Mouse (Mus musculus) intestine, embryonic 14.5 days (tissue): ENCODE measurements at regions not wholly inside any gene's neighbourhood (a gene's known extent, or its start where the extent isn't known, plus 50 kb on each side); places are given as distances from the start of the nearest gene placed in this dataset.

Source experiments
- ATAC-seq: fragments of 200-750 bp; cut with Nextera tagmentation; replicated peaks from 2 replicates; pipeline ENCODE4 v1.8.0; 2017; ENCODE audit warnings: low read depth, moderate number of reproducible peaks, moderate TSS enrichment, moderate library complexity; ENCODE audit not compliant: low FRiP score, low TSS enrichment
- DNase-seq: peaks from one replicate; pipeline ENCODE4 v3.0.0-alpha.2; 2018; ENCODE audit warnings: low spot score
- H3K27ac ChIP-seq: fragments of 300-500 bp; sonication (generic); 2 replicates; pipeline ENCODE4 v1.5.1; 2014; ENCODE audit warnings: low read depth, mild to moderate bottlenecking, control low read depth
- H3K27me3 ChIP-seq: fragments of 300-500 bp; sonication (generic); replicated peaks from 2 replicates; pipeline ENCODE4 v1.6.1; 2014; ENCODE audit warnings: low read length, control low read depth; ENCODE audit not compliant: control insufficient read depth, insufficient read depth
- H3K36me3 ChIP-seq: fragments of 300-500 bp; sonication (generic); 2 replicates; pipeline ENCODE4 v1.6.1; 2014; ENCODE audit warnings: low read length, control low read depth; ENCODE audit not compliant: control insufficient read depth, insufficient read depth
- H3K4me1 ChIP-seq: fragments of 300-500 bp; sonication (generic); replicated peaks from 2 replicates; pipeline ENCODE4 v1.6.1; 2014; ENCODE audit warnings: low read length, control low read depth, mixed read lengths; ENCODE audit not compliant: control insufficient read depth, insufficient read depth
- H3K4me2 ChIP-seq: fragments of 300-500 bp; sonication (generic); 2 replicates; pipeline ENCODE4 v1.6.1; 2014; ENCODE audit warnings: low read length
- H3K4me3 ChIP-seq: fragments of 300-500 bp; sonication (generic); 2 replicates; pipeline ENCODE4 v1.5.1; 2014; ENCODE audit warnings: low read depth, low read length, control low read depth, mixed read lengths
- H3K9ac ChIP-seq: fragments of 300-500 bp; sonication (generic); 2 replicates; pipeline ENCODE4 v1.6.1; 2014; ENCODE audit warnings: mild to moderate bottlenecking, low read length
- H3K9me3 ChIP-seq: fragments of 300-500 bp; sonication (generic); 2 replicates; pipeline ENCODE4 v1.6.1; 2016; ENCODE audit warnings: low read length, control low read depth; ENCODE audit not compliant: control insufficient read depth
- WGBS: fragments of 180-500 bp; shearing (Covaris S2); extraction: QIAGEN DNeasy Blood & Tissue Kit; methylation state at CpG from one replicate; pipeline ENCODE4 v1.1.7; 2014; 5-methylcytosine and 5-hydroxymethylcytosine counted together

GRCm38 (mm10) chr11:45539459-45539858 lies 312.4 kb upstream of the Clint1 start:
- H3K4me2 ChIP-seq = no peak overlapping the region
- no peaks in the 10 kb centered on the region for H3K36me3 ChIP-seq
- ATAC-seq = no peak; the same call in 1 of the 2 replicates
- WGBS = 47% methylated on average over 4 of the region's 4 CpGs
- peaks cover 11% of the 10 kb centered on the region for H3K4me1 ChIP-seq
- no peaks in the 10 kb centered on the region for H3K9me3 ChIP-seq
- H3K27ac ChIP-seq = no peak overlapping the region
- H3K4me3 ChIP-seq = no peak overlapping the region
- H3K9ac ChIP-seq = no peak overlapping the region
- no peaks in the 10 kb centered on the region for H3K27me3 ChIP-seq
- DNase-seq = peak; percentile 76

GRCm38 (mm10) chr11:45544531-45544930 lies 307.3 kb upstream of the Clint1 start:
- DNase-seq (no peak), ATAC-seq (no peak)
- Histone ChIP-seq H3K4me1 (no peaks in the 10 kb centered on the region), H3K4me2 (no peak overlapping the region), H3K9me3 (no peaks in the 10 kb centered on the region), H3K27me3 (no peaks in the 10 kb centered on the region), H3K27ac (no peak overlapping the region), H3K4me3 (no peak overlapping the region), H3K36me3 (no peaks in the 10 kb centered on the region), H3K9ac (no peak overlapping the region)
- WGBS = 68% methylated on average over 3 of the region's 3 CpGs

GRCm38 (mm10) chr11:45545896-45546626 lies 305.8 kb upstream of the Clint1 start:
- no peak overlapping the region for H3K4me3 ChIP-seq
- no peaks in the 10 kb centered on the region for H3K4me1 ChIP-seq
- H3K9ac ChIP-seq = no peak overlapping the region
- H3K9me3 ChIP-seq = no peaks in the 10 kb centered on the region
- DNase-seq (no peak), ATAC-seq (no peak)
- H3K27me3 ChIP-seq = no peaks in the 10 kb centered on the region
- 82% methylated on average over 11 of the region's 11 CpGs for WGBS
- H3K4me2 ChIP-seq = no peak overlapping the region
- no peaks in the 10 kb centered on the region for H3K36me3 ChIP-seq
- H3K27ac ChIP-seq = no peak overlapping the region

- Histone ChIP-seq H3K27ac (no peak overlapping the region), H3K36me3 (no peaks in the 10 kb centered on the region), H3K27me3 (no peaks in the 10 kb centered on the region), H3K4me2 (no peak overlapping the region), H3K9ac (no peak overlapping the region), H3K9me3 (no peaks in the 10 kb centered on the region), H3K4me1 (no peaks in the 10 kb centered on the region), H3K4me3 (no peak overlapping the region)
- WGBS = 67% methylated on average over 2 of the region's 2 CpGs
- DNase-seq (no peak), ATAC-seq (no peak)
Observed at GRCm38 (mm10) chr11:45546861-45547260, 305.0 kb upstream of the Clint1 start.

GRCm38 (mm10) chr11:45550376-45550775 lies 301.5 kb upstream of the Clint1 start:
- Histone ChIP-seq H3K9ac (no peak overlapping the region), H3K9me3 (no peaks in the 10 kb centered on the region), H3K4me2 (no peak overlapping the region), H3K27ac (no peak overlapping the region), H3K27me3 (no peaks in the 10 kb centered on the region), H3K4me3 (no peak overlapping the region), H3K4me1 (no peaks in the 10 kb centered on the region), H3K36me3 (no peaks in the 10 kb centered on the region)
- DNase-seq (no peak), ATAC-seq (no peak)
- WGBS = 27% methylated on average over 7 of the region's 7 CpGs

GRCm38 (mm10) chr11:45577469-45578154 lies 274.2 kb upstream of the Clint1 start:
- no peaks in the 10 kb centered on the region for H3K4me1 ChIP-seq
- H3K36me3 ChIP-seq = no peaks in the 10 kb centered on the region
- H3K4me3 ChIP-seq = no peak overlapping the region
- ATAC-seq (no peak), DNase-seq (no peak)
- H3K27ac ChIP-seq = no peak overlapping the region
- no peak overlapping the region for H3K9ac ChIP-seq
- 71% methylated on average over 5 of the region's 5 CpGs for WGBS
- no peaks in the 10 kb centered on the region for H3K27me3 ChIP-seq
- no peaks in the 10 kb centered on the region for H3K9me3 ChIP-seq
- no peak overlapping the region for H3K4me2 ChIP-seq

GRCm38 (mm10) chr11:45592335-45592734 lies 259.5 kb upstream of the Clint1 start:
- no peak overlapping the region for H3K27ac ChIP-seq
- 47% methylated on average over 3 of the region's 3 CpGs for WGBS
- ATAC-seq (no peak), DNase-seq (no peak)
- no peak overlapping the region for H3K4me3 ChIP-seq
- no peak overlapping the region for H3K4me2 ChIP-seq
- H3K36me3 ChIP-seq = no peaks in the 10 kb centered on the region
- peaks cover 8% of the 10 kb centered on the region; the same call in 1 of the 2 replicates for H3K4me1 ChIP-seq
- no peak overlapping the region for H3K9ac ChIP-seq
- no peaks in the 10 kb centered on the region for H3K27me3 ChIP-seq
- no peaks in the 10 kb centered on the region for H3K9me3 ChIP-seq

- 36% methylated on average over 11 of the region's 11 CpGs for WGBS
- ATAC-seq (no peak), DNase-seq (no peak)
- Histone ChIP-seq H3K36me3 (no peaks in the 10 kb centered on the region), H3K27ac (no peak overlapping the region), H3K4me3 (no peak overlapping the region), H3K27me3 (no peaks in the 10 kb centered on the region), H3K4me1 (peaks cover 8% of the 10 kb centered on the region; the same call in 1 of the 2 replicates), H3K4me2 (no peak overlapping the region), H3K9ac (no peak overlapping the region), H3K9me3 (no peaks in the 10 kb centered on the region)
Observed at GRCm38 (mm10) chr11:45592890-45593642, 258.8 kb upstream of the Clint1 start.
